Mouse (Mus musculus): ENCODE measurements around the gene Kcnma1.
A peak's percentile ranks its signal among the peaks of the same experiment; 100 is the strongest.

Kcnma1 gene

GRCm38 (mm10) chr14:23666420-23666819 is 347.9 kb downstream of the Kcnma1 start:
- no peak for DNase-seq

DNA sequence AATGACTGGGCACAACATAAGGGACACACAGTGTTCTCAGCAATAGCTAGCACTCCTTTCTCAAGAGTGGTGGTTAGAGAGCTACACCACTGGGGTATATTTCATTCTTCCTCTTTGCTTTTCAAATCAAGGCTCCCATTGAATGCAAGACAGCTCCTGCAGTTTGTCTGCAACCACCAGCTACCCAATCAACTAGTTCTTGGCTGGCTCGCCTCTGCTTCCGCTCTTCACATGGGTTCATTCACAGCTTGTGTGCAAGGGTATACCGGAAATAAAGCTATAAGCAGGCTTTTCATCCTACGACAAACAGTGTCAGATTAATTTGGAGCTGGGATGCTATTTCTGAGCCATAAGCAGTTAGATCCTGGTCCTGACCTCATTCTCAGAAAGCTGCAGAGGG is 362.6 kb downstream of the Kcnma1 start:
- no peak for DNase-seq

DNA sequence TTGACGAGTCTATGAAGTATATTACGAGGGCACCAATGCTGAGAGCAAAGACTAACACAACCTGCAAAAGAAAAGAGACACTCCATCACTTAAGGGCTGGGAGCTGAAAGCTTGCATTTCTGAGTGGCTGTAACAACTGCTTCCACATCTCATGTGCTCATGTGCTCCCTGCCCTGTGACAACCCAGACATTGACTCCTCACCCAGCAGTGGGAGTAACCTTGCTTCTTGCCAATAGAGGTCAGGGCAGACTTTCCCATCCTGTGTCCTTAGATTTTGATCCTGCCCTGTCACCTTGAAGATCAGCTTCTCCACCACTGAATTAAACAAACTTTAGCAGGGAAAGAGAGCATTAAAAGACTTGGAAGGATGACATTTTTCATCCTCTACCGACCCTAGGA is 364.2 kb downstream of the Kcnma1 start:
- no peak for DNase-seq

- no peak for DNase-seq
Observed at GRCm38 (mm10) chr14:23645361-23646063, 368.8 kb downstream of the Kcnma1 start.

DNA sequence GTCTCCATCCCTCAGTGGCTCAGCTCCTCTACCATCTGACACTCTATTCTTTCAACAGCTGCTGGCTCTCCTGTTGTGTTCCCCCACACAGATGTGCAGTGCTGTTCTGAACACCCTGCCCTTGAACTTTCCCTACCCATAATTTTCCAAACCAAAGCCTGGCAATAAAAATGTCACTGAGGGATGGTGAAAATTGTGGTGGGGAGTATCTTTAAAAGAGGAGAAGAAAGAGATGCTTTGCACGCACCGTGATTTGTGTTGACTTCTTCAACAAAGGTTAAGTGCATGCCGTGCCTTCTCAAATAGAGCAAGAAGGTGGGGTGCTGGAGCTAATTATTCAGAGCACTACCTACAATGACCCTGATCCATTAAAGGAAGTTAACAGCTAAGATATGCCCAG is 371.1 kb downstream of the Kcnma1 start:
- no peak for DNase-seq

- no peak for DNase-seq
Observed at GRCm38 (mm10) chr14:23640665-23641064, 373.6 kb downstream of the Kcnma1 start.

- no peak for DNase-seq
Observed at GRCm38 (mm10) chr14:23638078-23638695, 376.1 kb downstream of the Kcnma1 start.

GRCm38 (mm10) chr14:23635903-23636302 is 378.4 kb downstream of the Kcnma1 start:
- DNase-seq: peak; percentile 3 to 8

- peak; percentile 2 to 14 for DNase-seq
Observed at GRCm38 (mm10) chr14:23633011-23633595, 381.2 kb downstream of the Kcnma1 start.

DNA sequence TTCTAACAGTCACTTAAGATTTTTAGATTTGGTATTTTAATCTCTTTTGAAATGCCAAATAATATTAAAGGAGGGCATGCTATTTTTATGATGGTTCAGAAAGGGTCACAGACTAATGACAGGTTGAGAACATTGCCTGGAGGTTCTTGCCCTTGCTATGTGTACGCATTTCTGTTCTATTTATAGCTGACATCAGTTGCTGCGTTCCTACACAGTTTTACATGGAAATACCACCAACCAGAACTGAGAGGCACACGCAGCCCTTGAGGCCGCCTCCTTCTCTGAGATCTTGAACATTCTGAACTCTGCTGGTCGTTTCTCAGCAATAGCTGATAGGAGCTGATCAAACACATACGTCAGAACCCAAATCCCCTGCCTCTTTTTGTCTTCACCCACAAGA is 387.4 kb downstream of the Kcnma1 start:
- DNase-seq: no peak

DNA sequence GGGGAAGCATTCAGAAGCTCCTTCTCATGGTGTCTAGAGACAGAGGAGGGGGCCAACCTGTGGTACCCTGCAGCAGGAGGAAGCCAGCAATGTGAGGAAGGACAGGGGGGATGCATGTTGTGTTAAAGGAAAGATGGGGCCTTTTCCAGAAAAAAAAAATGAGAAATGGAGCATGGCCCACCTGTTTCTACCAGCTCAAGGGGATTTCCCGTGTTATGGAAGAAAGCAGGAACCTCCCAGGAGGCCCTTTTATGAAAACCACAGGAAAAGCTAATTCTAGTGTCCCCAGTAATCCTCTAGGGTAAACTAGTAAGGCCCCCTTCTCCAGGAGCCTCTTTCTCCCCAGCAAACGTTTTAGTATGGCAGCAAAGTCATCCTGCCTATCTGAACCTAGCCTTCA is 388.2 kb downstream of the Kcnma1 start:
- no peak for DNase-seq

DNA sequence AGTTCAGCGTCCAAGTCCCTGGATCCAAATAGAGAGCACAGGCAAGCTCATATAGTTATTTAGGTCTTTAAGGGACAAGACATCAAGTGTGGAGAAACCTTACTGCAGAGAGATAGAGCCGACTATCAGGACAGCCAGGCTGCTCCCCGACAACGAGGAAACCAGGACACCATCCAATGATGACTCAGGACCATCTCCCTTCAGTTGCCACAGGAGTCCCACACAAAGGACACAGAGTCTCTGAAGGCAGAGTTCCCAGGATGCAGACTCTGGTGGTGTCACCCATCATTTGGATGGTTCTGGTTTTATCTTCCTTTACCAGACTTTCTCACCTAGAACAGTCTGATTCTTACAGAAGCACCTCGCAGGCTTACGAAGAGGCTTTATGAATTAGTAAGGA is 388.9 kb downstream of the Kcnma1 start:
- DNase-seq: no peak

DNA sequence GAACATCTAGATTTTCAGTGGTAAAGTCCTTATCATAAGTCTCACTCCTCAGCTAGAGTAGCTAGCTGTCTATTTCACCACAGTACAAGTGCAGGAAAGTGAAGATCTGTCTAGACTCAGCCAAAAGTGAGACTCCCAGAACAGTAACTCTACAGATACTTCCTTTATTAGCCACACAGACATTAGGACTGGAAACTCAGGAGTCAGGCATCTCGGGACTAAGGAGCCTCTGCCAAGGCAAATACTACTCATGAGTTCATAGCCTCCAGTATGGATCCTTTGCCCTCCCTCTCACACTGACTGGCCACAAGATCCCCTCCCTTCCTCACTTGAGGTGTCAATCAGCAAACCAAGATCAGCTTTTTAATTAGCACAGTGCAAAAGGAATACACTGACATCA is 389.8 kb downstream of the Kcnma1 start:
- DNase-seq: no peak

DNA sequence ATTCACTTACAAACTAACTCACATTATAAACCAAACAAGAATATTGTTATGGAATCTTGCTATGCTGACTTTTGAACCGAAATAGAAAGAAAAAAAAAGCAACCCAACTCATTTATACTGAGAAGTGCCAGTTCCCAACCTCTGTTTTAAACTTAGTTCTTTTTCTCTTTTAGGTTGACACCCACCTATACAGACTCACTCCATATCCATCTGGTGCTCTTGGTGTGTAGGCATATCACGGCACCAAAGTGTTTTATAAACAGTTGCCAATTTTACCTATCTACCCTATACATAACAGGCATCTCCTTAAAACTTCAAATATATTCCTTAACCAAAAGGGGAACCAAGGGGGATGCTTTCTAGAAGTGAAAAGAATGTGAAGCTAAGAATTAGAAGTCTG is 393.6 kb downstream of the Kcnma1 start:
- DNase-seq: no peak

DNA sequence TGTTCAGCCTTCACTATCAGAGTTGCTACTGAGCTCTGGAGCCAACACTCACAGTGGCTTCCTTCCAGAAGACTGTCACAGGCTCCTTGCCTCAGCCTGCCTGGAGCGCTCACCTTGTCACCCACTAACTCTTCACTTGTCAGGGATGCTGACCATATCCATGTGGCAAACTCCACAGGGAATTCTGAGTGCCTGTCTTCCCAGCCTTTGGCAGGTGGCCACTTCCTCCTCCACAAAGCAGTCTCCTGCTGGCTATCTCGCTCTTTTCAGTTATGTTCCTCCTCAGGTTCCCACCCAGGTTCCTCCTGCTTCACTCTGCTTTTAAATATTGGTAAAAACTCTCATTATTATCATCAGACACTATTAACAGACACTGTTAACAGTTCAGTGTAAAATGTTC is 395.3 kb downstream of the Kcnma1 start:
- DNase-seq: no peak

DNA sequence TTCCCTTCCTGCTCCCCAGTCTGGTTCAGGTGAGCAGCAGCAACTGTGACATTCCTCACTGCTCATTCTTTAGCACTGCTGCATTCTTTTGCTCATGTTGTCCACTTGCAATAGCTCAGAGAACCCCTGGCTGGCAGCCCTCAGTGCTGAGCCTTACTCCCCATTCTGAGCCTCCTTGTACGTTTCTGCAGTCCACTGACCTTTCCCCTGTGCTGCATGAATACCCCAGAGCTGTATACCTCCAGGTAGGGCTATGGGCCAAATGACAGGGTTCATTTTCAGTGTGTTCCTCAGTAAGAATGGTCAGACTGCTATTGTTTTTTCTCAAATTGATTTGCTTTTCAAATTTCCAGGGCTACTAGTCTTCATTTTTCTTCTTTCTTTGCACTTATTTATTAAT is 396.2 kb downstream of the Kcnma1 start:
- peak; percentile 33 to 61 for DNase-seq

GRCm38 (mm10) chr14:23610054-23610453 is 404.2 kb downstream of the Kcnma1 start:
- DNase-seq: no peak

- DNase-seq: no peak
Observed at GRCm38 (mm10) chr14:23605740-23606139, 408.6 kb downstream of the Kcnma1 start.

DNA sequence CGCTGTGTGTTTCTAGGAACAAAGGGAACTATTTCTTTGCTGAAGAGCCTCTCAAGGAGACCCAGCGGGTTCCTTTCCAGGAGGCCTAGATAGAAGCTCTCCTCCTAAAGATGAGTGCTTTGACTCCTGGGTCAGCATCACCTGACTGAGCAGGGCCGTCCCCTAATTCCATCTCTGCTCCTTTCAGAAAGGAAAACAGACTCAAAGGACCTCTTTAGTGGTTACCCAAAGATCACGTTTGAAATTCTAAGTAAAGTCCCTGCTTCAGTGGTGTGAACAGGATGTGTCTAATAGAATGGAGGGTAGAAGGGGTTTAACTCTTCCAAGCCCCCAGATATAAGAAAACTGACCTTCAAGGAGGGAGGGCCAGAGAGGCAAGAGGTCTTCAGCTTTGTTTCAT is 411.4 kb downstream of the Kcnma1 start:
- no peak for DNase-seq

GRCm38 (mm10) chr14:23602054-23602453 is 412.2 kb downstream of the Kcnma1 start:
- no peak for DNase-seq

DNA sequence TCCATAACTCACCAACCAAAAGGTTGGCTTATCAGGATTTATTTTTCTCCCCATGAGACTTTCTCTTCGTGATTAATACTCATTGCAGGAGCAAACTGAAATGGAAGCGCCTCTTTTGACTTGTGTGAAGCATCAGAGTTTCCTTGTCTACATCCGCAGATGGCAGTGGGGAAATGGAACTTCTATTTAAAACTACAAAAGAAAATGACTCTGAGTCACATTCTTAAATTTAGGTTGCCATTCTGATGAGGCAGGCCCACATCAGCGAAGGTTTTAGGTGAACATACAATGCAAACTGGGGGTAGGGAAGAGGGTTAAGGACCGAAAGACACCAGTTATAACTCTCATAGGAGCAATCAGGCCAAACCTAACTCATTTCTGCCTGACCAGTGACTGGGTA is 419.7 kb downstream of the Kcnma1 start:
- DNase-seq: no peak

DNA sequence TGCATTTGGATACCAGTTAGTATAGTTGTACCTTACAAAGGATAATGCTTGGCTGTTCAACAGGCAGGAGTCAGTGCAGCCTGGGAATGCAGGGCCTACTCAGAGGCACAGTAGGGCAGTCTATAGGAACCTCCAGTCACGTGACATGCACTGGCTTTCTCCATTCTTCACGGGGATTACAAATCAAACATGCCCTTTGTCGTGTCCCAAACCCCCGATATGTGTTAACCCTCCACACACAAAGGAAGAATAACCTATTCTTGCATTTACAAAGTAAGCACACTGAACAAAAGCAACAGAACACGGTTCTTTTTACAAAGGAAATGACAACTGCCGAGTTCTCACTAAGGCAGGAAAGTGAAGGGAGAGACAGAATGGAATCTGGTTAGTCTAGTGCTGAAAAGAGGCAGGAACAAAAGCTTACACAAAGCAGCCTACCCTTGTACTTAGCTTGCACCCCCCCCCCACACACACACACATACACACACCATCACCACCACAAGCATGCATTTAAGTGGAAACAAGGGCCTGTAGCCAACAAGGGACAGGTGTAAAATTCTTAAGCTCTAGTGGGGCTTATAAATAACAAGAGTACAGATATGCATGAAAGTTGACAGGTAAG is 421.4 kb downstream of the Kcnma1 start:
- no peak for DNase-seq

DNA sequence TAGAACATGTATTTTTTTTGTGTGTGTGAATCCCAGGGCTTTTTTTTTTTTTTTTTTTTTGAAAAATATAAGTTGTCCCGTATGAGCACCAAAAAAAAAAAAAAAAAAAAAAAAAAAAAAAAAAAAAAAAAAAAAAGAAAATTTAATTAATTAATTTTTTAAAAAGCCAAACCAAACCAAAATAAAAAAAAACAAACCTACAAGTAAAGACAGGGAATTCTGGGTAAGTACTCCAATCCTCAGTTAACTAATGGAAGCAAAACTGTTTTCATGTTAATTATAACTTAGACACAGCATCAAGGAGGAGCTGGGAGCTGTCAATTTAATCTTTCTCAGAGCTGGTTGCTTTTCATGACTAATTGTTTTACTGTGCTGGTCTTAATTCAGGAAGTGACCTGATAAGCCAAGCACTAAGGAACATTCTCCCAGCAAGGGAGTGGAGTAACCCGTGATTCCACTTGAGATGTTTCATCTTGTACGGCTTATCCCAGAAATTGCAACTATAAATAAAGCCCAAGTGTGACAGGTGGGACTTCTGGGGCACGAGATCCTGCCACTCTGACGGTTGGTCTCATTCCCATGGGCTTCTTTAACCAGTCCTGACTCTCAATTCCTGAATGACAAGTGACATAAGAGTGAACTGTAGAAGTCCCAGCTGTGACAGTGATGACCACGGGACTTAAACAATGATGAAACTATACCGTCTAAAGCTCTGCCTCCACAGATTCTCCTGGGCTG is 424.4 kb downstream of the Kcnma1 start:
- no peak for DNase-seq
